Mouse (Mus musculus) lung, postnatal 4 days (tissue): ENCODE data around the gene Tbcb.
"Not testable (repeated sequence)": the region's sequence is repeated elsewhere in the genome, so short reads cannot be mapped to it uniquely, and the experiment has no call there.

Experiments
- DNase-seq, 2 experiments: peaks; one replicate each; pipeline ENCODE4 v3.0.0; 2021

Tbcb gene

DNA sequence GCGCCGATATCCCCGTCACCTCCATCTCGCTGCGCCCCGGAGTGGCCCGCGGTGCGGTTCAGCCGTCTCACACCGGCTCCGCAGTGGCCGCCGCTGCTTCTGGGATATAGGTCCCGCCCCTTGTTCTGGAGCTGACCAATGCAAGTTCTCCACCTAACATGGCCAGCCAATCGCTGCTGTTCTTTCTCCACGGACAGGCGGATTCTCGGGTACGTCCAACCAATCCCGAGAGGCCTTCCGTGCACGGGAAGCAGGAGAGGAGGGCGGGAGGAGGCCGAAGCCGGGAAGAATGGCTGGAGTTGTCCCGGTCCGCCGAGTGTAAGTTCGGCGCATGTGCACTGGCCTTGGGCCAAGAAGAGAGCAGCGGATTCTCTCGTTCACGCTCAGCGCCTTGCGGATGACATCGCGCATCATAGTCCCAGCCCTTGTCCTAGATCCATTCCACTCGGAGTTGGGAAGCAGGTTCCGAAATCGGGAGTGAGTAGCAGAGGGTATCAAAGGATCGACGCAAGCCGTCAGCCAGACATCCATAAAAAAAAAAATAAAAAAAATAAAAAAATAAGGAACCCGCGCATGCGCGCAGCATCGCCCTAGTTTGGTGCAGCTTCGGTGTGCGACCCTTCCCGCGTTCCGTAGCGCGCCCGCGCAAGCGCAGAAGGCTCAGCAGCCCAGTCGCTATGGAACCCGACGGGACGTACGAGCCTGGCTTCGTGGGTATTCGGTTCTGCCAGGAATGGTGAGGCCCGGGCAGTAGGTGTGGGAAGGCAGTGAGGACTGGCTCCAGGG lies at the start of gene Tbcb, which contains the start of gene Polr2i:
Gene Tbcb, minus strand, starts transcription at position 604 of the 786 bp plus-strand sequence.
Gene Polr2i, plus strand, starts transcription at position 280 of the 786 bp plus-strand sequence.
- DNase-seq = peak; percentile 97 to 99

DNA sequence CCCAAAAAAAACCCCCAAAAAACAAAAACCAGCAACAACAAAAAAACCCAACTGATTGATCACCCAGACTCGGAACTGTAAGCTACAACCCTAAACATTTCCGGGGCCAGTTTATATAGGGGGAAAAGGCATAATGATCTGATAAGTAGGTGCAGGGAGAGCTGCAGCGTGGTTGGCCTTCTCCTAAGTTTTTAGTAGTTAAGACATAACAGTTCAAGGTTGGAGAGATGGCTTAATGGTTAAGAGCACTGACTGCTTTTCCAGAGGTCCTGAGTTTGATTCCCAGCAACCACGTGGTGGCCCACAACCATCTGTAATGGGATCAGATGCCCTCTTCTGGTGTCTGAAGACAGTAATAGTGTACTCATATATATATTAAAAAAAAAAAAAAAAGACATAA lies 49.5 kb upstream of the Tbcb start:
- DNase-seq = no peak

DNA sequence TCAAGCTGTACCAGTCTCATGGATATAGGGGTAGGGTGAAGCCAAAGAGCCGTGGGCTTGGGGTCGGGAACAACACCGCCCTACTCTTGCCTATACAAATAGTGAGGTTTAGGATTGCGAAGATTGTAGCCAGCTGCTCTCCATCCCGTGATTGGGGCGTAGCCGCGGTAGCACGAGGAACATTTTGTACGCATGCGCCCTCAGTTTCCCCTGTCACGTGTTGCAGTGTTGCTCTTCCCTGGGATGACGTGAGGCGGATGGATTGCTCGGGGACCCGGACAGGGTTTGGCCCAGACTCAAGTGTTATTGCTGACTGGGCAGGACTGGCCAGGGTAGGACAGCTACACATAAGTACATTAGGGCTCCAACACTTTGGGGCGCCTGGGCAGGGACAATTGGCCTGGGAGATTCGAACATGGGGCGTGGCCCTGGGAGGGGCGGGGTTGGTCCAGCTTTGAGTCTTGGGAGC lies 48.6 kb upstream of the Tbcb start:
- DNase-seq = peak; percentile 92 to 96

GRCm38 (mm10) chr7:30279951-30280669 lies 48.0 kb upstream of the Tbcb start, which contains the start of the genes Thap8 and Wdr62:
Thap8 (plus strand) TSS chr7:30280094.
Wdr62 (minus strand) TSS chr7:30280419.
- peak; percentile 94 to 95 for DNase-seq

GRCm38 (mm10) chr7:30279536-30279935 lies 47.5 kb upstream of the Tbcb start:
- no peak for DNase-seq

DNA sequence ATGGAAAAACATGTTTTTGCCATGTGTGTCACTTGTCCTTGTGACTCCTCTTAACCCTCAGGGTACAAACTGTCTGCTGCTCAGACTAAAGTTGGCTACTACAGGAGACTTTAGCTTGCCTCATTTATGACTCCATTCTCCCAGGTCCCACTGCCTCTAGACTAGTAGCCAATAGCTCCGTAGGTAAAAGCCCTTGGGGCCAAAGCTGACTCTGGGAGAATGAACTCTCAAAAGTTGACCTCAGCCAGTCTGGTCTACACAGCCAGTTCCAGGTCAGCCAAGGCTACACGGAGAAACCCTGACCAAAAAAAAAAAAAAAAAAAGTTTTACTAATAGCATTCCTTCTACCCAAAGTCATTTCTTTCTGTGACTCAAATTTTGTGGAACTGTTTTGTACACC lies 46.8 kb upstream of the Tbcb start:
- no peak for DNase-seq

DNA sequence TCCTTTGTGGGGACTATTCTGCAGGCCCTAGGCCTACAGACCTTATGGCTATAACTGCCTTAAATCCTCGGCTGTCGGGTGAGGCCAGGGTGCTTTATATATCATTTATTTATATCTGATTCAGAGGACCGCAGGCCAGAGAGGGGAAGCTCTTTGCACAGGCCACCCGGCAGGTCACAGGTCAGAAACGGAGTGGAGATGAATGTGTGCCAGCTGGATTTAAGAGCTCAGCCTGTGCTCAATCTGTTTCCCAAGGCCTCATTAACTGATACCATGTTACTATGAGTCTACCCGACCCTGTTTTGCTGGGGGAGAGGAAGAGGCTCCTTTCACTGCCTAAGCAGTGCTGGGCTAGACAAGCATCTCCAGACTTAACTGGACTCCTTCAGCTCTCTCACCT lies 42.3 kb upstream of the Tbcb start:
- DNase-seq = peak in 1 of 2 experiments; percentile 62

DNA sequence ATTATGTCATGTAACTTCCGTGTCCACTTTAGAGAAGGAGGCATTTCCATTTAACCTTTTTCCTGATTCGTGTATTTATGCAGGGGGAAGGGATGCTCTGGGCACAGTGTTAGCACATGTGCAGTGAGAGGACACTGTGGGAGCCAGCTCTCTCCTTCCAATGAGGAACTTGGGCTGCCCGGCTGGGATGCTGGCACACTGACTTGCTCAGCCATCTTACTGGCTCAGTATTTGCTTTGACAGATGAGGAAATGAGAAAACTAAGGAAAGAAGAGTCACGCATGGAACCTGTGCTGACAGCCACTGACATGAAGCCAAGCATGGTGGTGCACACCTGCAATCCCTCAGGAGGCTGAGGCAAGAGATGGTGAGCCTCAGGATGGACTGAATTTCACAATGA lies 37.6 kb upstream of the Tbcb start:
- no peak for DNase-seq

- DNase-seq = no peak
Measured at GRCm38 (mm10) chr7:30266780-30267179, 34.7 kb upstream of the Tbcb start.

- DNase-seq = no peak
Measured at GRCm38 (mm10) chr7:30265935-30266334, 33.9 kb upstream of the Tbcb start.

DNA sequence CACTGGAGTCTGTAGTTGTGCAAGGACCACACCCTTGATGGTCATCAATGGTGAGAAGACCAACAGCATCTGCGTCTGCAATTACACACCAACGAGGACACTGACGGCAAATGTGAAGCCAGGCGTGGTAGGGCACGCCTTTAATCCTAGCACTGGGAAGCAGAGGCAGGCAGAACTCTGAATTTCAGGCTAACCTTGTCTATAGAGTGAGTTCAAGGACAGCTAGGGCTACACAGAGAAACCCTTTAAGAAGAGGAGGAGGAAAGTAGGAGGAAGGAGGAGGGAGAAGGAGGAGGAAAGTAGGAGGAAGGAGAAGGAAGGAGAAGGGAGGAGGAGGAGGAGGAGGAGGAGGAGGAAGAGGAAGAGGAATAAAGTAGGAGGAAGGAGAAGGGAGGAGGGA lies 33.5 kb upstream of the Tbcb start:
- DNase-seq = no peak

GRCm38 (mm10) chr7:30265041-30265440 lies 33.0 kb upstream of the Tbcb start:
- peak in 1 of 2 experiments; percentile 27 for DNase-seq

- DNase-seq = peak; percentile 28 to 64
Measured at GRCm38 (mm10) chr7:30251956-30252954, 20.2 kb upstream of the Tbcb start.

- not testable (repeated sequence) for DNase-seq
Measured at GRCm38 (mm10) chr7:30237374-30237773, 5.3 kb upstream of the Tbcb start.

DNA sequence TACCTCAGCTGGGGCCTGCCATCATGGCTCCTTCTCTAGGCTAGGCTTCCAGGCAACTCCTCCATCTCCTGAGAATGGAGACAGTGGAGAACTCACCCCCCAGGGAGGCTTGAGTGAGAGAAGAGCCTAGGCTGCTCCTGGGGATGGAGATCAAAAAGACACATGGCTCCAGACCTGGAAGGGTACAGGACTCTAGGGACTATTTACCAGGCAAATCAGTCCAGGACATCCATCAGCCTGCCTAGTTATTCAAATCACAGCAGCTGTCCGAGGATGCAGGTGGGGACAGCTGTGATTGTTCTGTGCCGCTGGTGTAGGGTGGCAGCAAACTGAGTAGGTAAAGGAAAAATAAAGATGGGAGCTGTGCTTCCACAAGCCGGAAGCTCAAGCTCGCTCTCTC lies 3.6 kb upstream of the Tbcb start, which contains the start of gene Ovol3:
Gene Ovol3, minus strand, starts transcription at position 101 of the 400 bp plus-strand sequence.
- DNase-seq = no peak

GRCm38 (mm10) chr7:30235091-30235490 lies 3.0 kb upstream of the Tbcb start:
- DNase-seq = no peak

- peak; percentile 43 to 84 for DNase-seq
Measured at GRCm38 (mm10) chr7:30234276-30234858, 2.3 kb upstream of the Tbcb start.

DNA sequence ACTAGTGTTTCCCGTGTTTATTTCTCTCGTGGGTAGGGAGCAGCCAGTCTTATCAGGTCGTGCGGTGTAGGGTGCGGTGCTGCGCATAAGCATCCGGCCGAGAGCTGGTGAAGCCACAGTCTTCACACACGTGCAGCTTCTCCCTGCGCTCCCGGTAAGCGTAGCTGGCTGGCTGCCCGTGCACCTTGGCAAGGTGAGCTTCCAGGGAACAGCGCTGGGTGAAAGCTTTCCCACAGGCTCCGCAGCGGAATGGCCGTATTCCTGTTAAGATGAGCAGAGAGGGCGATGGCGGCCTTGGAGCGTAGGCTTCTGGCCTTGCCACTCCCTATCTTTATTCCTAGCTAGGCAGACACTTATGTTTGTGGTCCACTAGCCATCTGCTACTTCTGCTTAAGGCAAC lies 1.3 kb upstream of the Tbcb start:
- no peak for DNase-seq

DNA sequence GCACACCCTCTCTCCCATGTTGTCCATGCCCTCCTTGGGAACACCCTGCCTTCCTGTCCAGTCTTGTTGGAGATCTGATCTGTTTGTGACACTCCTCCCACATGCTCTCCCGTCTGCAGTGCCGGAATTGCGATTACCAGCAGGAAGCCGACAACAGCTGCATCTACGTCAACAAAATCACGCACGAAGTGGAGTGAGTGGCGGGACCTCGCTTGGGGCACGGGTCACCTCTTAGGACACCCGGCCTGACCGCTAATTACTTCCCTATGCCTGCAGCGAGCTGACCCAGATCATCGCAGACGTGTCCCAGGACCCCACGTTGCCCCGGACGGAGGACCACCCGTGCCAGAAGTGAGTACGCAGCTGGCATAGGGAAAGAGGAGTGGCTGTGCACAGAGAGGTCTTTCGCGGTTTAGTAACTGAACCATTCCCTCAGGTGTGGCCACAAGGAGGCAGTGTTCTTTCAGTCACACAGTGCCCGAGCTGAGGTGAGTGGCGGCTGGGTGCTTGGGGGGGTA lies 618 bp upstream of the Tbcb start:
- peak; percentile 71 to 76 for DNase-seq

DNA sequence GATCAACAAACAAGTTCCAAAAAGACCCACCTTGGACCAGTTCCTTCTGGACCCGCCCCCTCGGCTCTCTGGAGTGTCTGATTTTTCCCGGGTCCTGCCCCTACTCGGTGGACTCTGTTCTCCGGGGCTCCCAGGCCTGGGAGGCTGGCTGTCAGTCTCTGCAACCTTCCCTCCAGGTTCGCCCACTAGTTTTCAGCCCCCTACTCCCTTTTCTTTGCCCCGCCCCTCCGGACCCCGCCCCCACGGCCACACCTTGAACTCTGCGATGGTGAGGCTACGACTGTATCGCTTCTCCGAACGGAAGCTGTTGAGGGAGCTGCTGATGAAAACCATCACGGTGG lies 774 bp downstream of the Tbcb start:
- no peak for DNase-seq

- no peak for DNase-seq
Measured at GRCm38 (mm10) chr7:30224206-30224605, 7.9 kb downstream of the Tbcb start.

DNA sequence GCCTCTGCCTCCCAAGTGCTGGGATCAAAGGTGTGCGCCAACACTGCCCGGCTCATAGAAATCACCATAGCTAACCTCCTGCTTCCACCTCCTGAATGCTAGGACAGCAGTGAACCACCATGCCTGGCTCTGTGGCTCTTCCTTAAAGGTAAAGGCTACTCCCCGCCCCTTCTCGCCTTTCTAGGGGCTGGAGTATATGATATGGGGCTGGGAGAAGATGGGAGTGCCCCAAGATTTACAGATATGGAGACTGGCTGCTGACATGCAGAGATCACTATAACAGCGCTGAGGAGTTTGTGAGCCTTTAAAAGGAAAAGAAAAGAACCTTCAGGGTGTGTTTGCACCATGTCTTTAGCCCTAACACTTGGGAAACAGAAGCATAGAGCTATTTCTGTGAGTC lies 9.9 kb downstream of the Tbcb start:
- DNase-seq = no peak
